Mouse (Mus musculus): ENCODE measurements around the gene Flnc.

- TF ChIP-seq POLR2A (IDR thresholded peaks at IDR 0.05; ENCODE audit: control insufficient read depth, low read depth, low read length): no peak
- no peak for TF ChIP-seq CTCF (IDR thresholded peaks at IDR 0.05; ENCODE audit: control insufficient read depth, insufficient read depth, insufficient replicate concordance, low read depth, low read length)
Observed at GRCm38 (mm10) chr6:29439251-29439650, 6.2 kb downstream of the Flnc start.
